Mouse (Mus musculus) small intestine, adult 2 months (tissue): ENCODE results near the gene Efhc1. TPM values are rescaled to one million over a fixed set of nuclear protein-coding genes. Genes with fewer than 3 reads are reported as not detected.

ENCODE experiments used
- H3K27ac ChIP-seq: fragments of 200-500 bp; 2 replicates; pipeline ENCODE4 v1.5.1; 2012; ENCODE audit warnings: low read depth, low read length, control low read depth, inconsistent platforms; ENCODE audit not compliant: insufficient read depth
- H3K27me3 ChIP-seq: fragments of 200-500 bp; 2 replicates; pipeline ENCODE4 v1.6.1; 2012; ENCODE audit warnings: mild to moderate bottlenecking, moderate library complexity, low read length, inconsistent platforms; ENCODE audit not compliant: control insufficient read depth, insufficient read depth
- H3K36me3 ChIP-seq: fragments of 200-500 bp; 2 replicates; pipeline ENCODE4 v1.6.1; 2012; ENCODE audit warnings: mild to moderate bottlenecking, low read length, control low read depth, inconsistent platforms; ENCODE audit not compliant: control insufficient read depth, insufficient read depth
- H3K4me1 ChIP-seq: fragments of 200-500 bp; 2 replicates; pipeline ENCODE4 v1.6.1; 2012; ENCODE audit warnings: low read length, inconsistent platforms, mixed read lengths; ENCODE audit not compliant: control insufficient read depth, insufficient read depth, insufficient read length
- H3K4me3 ChIP-seq: fragments of 200-500 bp; 2 replicates; pipeline ENCODE4 v1.5.1; 2012; ENCODE audit warnings: low read depth, mild to moderate bottlenecking, control low read depth, inconsistent platforms, low read length, moderate library complexity
- CTCF ChIP-seq: fragments of 200-500 bp; IDR thresholded peaks from 2 replicates; pipeline ENCODE4 v1.5.1; 2012; ENCODE audit warnings: low read depth, mild to moderate bottlenecking, control low read depth, inconsistent platforms, low read length, moderate library complexity, mixed read lengths; ENCODE audit not compliant: insufficient replicate concordance, insufficient read length; ENCODE audit errors: extremely low read depth
- POLR2A ChIP-seq: fragments of 200-500 bp; IDR thresholded peaks from 2 replicates; pipeline ENCODE4 v1.6.1; 2012; ENCODE audit warnings: low read depth, mild to moderate bottlenecking, control low read depth, inconsistent platforms, low read length, moderate library complexity
- WGBS: fragments of 180-500 bp; shearing (Covaris S2); methylation state at CpG from one replicate; pipeline ENCODE4 v1.1.7; 2018; 5-methylcytosine and 5-hydroxymethylcytosine counted together
- polyA plus RNA-seq: library from polyadenylated mRNA; depleted of rRNA; stranded (reverse); fragments of >200 nt; gene quantifications from 2 replicates; pipeline ENCODE4 v1.2.3, GENCODE M21; 2012

The Efhc1 gene
- polyA plus RNA-seq, 1 experiment: 0.32 TPM

GRCm38 (mm10) chr1:20996603-20997327, 45.3 kb downstream of the Efhc1 start:
- H3K27ac ChIP-seq: no peak overlapping the region
- no peaks in the 10 kb centered on the region for H3K27me3 ChIP-seq
- 63% methylated on average over 17 of the region's 17 CpGs for WGBS
- no peak for TF ChIP-seq POLR2A
- no peak for TF ChIP-seq CTCF
- peaks cover 6% of the 10 kb centered on the region; the same call in 1 of the 2 replicates for H3K4me1 ChIP-seq
- no peak overlapping the region for H3K4me3 ChIP-seq
- H3K36me3 ChIP-seq: peaks cover 6% of the 10 kb centered on the region; the same call in 1 of the 2 replicates

- Histone ChIP-seq H3K27me3 (no peaks in the 10 kb centered on the region), H3K27ac (peak overlapping the region; percentile 55), H3K4me3 (no peak overlapping the region), H3K36me3 (peaks cover 6% of the 10 kb centered on the region; the same call in 1 of the 2 replicates), H3K4me1 (peaks cover 6% of the 10 kb centered on the region; the same call in 1 of the 2 replicates)
- 62% methylated on average over 2 of the region's 2 CpGs for WGBS
- TF ChIP-seq POLR2A: no peak
Observed at GRCm38 (mm10) chr1:20997328-20997689, 45.9 kb downstream of the Efhc1 start.

GRCm38 (mm10) chr1:20997881-20998389, 46.5 kb downstream of the Efhc1 start:
- peak overlapping the region; percentile 55 for H3K27ac ChIP-seq
- H3K27me3 ChIP-seq: no peaks in the 10 kb centered on the region
- H3K4me3 ChIP-seq: no peak overlapping the region
- H3K36me3 ChIP-seq: peaks cover 6% of the 10 kb centered on the region; the same call in 1 of the 2 replicates
- WGBS: 69% methylated on average over 13 of the region's 13 CpGs
- H3K4me1 ChIP-seq: peaks cover 6% of the 10 kb centered on the region; the same call in 1 of the 2 replicates
- TF ChIP-seq CTCF (no peak), POLR2A (no peak)

- WGBS: 83% methylated on average over 14 of the region's 14 CpGs
- Histone ChIP-seq H3K27ac (no peak overlapping the region), H3K36me3 (peaks cover 10% of the 10 kb centered on the region; the same call in 1 of the 2 replicates), H3K27me3 (no peaks in the 10 kb centered on the region), H3K4me1 (no peaks in the 10 kb centered on the region; the same call in 1 of the 2 replicates), H3K4me3 (no peak overlapping the region)
- no peak for TF ChIP-seq POLR2A
- TF ChIP-seq CTCF: no peak
Observed at GRCm38 (mm10) chr1:21002246-21003142, 51.1 kb downstream of the Efhc1 start.

- Histone ChIP-seq H3K27ac (no peak overlapping the region), H3K27me3 (no peaks in the 10 kb centered on the region), H3K4me3 (no peak overlapping the region), H3K36me3 (peaks cover 10% of the 10 kb centered on the region; the same call in 1 of the 2 replicates), H3K4me1 (peaks cover 3% of the 10 kb centered on the region)
- 76% methylated on average over 8 of the region's 8 CpGs for WGBS
- TF ChIP-seq CTCF (no peak), POLR2A (no peak)
Observed at GRCm38 (mm10) chr1:21004596-21004995, 53.2 kb downstream of the Efhc1 start.

GRCm38 (mm10) chr1:21006775-21007174, 55.3 kb downstream of the Efhc1 start:
- H3K27me3 ChIP-seq: no peaks in the 10 kb centered on the region
- 81% methylated on average over 5 of the region's 5 CpGs for WGBS
- H3K27ac ChIP-seq: no peak overlapping the region
- H3K4me1 ChIP-seq: peaks cover 3% of the 10 kb centered on the region
- peaks cover 10% of the 10 kb centered on the region; the same call in 1 of the 2 replicates for H3K36me3 ChIP-seq
- TF ChIP-seq CTCF (no peak), POLR2A (no peak)
- H3K4me3 ChIP-seq: no peak overlapping the region
